Mouse (Mus musculus) cerebellum, adult 9-10 months (tissue): ENCODE measurements around the gene Kcnj12.

Experiments used
- DNase-seq: peaks from one replicate; pipeline ENCODE4 v3.0.0; 2022

The Kcnj12 gene

DNA sequence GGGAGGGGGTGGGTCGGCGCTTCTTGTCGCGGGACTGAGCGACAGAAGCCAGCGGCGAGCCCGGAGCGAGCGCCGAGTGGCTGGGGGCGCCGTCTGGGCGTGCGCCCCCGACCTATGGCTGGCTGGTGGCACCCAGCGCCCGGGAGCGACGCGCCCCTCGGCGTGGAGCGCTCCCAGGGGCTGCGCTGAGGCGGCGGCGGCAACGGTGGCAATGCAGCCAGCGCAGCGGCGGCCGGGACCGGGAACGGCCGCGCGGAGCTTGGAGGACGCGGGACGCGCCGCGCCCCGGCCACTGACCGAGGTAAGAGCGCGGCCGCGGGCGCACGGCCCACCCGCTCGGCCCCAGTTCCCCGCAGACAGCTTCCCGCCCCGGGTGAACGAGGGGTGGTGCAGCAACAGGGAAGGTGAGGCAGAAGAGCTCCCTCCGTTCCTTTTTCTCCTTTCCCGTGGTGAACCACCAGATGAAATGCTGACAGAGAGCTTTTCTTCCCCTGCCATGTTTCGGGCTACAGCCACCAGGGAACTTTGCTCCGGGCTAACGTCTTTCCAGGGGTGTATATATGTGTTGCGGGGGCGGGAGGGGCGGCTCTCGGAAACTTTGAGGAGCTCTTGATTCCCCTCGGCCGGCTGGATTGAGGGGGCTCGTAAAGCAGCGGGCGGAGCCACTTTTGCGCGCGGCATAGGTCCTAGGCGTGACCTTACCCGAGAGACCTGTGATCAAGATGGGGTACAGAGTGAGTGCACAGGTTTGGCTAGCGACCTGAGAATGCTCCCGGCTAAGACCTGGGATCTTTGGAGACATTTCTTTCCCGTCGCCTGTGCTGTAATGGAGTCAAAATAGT is at the start of gene Kcnj12:
Gene Kcnj12, plus strand, starts transcription at position 15 of the 842 bp plus-strand sequence.
- DNase-seq, result peak; percentile 72

DNA sequence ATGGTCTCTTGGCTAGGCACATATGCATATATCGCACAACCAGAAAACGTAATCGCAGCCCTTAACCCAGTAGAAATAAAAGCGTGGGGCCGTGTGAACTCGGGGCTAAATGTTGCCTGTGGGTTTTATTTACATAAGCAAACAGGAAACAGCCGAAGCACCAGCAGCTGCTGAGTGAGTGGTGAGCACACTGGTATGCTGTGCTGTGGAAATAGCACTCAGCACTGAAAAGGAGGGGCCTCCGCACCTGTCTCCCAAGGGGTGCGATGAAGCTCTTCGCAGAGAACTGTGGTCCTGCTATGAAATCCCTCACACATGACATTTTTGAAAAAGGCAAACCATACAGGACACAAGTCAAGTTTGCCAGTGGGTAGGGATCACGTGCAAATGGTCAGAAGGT is 47.3 kb upstream of the Kcnj12 start:
- DNase-seq, result no peak

DNA sequence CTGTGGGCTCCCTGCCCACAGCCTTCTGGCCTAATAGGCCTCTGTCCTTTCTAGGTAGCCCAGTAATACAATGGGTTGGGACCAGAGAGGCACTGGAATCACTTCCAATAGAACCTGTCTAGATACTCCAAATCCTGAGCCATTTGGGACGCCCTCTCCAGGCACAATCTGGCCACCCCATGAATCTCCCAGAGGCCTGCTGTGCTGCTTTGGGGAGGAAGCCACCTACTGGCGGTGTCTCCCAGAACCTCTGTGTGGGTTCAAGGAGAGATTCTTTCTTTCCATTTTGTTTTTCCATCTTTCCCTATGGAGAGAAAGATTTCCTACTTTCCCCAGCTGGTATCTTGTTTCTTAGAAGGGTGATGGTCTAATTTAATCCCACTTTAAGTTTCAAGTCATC is 46.1 kb upstream of the Kcnj12 start:
- DNase-seq, result no peak

DNA sequence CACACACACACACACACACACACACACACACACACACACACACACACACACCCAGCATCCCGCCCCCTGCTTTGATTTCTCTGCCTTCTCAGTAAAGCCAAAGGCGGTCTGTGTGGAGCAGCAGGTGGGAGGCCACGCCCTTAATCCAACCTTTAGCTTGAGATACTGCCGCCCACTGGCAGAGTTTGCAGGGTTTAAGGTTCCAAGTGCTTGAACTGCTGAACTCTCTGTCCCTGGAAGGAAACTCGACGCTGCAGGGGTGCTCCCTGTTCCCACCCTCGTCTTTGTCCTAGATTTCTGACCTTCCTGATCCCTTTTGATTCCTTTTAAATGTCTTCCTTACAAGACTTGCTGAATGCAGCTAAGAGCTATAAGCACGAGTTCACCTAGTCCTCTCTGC is 45.6 kb upstream of the Kcnj12 start:
- no peak for DNase-seq

DNA sequence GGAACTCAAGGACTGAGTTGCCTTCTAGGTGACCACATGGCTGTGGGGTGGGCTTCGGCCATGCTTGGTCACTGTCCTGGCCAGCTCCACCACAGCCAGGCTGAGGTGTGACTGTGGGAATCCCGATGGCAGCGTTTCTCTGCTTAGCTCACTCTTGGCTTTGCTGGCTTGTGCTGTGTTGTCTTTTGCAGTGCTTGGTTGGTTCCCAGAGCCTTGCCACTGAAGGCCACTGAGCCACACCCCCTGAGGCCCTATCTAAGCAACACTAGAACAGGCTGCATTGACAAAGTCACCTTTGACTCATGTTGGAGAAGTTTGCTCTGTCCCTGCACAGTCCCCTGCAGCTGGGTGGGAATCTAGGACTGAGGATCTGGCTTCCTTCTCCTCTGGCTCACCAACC is 45.2 kb upstream of the Kcnj12 start:
- DNase-seq, result no peak

DNA sequence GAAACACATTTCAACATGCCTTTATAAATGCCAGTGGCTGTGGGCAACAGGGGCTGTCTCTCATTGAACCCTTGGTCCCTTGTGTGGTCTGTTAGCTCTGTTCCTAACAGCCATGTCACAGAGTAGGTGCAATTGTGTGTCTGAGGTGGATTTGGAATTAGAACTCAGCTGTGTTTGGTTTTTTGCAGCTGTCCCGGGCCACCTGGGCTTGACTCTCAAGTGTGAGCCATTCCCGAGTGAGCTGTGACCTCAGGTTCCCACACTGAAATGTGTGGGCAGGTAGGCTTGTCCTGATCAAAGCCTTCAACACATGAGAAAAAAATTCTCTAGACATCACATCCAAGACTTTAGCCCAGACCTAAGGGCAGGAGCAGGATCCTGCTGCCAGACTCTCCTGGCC is 43.7 kb upstream of the Kcnj12 start:
- no peak for DNase-seq

DNA sequence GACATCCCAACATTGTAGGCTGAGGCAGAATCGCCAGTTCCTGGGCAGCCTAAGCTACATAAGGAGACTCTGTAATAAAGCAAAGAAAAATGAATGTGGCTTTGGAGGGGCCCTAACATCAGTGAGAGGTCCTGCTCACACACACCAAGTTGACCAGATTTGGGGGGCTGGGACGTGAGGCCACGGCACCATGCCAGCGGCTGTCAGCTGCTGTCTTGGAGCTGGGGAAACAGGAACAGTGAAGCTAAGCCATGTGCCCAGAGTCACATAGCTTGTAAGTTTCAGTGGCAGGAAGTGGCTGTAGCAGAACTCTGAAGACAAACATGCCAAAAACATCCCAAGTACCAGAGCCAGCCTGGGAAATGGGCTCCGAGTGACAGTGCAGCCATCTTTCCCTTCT is 42.6 kb upstream of the Kcnj12 start:
- no peak for DNase-seq

DNA sequence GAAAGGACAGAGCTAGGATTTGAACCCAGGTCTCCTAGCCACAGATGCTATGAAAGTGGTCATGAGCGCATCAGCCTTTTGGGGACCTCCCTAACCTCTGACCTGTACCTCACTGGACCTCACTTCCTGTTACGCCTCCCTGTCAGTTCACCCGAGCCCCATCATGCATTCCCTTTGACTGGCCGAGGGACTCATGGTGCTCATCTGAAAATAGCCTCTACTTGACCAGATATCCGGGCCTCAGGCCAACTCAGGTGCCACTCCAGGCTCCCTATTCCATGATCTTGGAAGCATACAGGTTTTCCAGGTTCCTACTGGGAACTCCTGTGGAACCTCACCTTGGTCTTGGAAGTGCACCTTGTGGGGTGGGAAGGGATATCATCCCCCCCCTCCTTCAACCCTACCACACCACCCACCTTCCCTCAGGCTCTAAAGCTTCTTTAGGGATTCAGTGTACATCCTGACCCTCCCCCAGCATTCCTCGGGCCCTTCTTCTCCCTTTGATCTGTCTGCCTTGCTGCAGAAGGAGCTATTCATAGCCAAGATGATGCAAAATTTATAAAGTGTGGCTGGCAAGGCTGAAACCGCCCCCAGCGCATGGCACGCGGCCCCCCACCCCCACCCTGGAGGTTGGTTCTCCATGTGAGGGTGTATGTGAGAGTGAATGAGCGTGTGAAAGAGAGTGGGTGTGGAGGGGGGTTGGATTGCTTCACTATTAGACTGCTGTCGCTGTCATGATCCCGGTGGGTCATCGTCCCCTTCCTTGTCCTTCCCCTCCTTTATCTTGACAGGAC is 40.5 kb upstream of the Kcnj12 start:
- peak; percentile 34 for DNase-seq

DNA sequence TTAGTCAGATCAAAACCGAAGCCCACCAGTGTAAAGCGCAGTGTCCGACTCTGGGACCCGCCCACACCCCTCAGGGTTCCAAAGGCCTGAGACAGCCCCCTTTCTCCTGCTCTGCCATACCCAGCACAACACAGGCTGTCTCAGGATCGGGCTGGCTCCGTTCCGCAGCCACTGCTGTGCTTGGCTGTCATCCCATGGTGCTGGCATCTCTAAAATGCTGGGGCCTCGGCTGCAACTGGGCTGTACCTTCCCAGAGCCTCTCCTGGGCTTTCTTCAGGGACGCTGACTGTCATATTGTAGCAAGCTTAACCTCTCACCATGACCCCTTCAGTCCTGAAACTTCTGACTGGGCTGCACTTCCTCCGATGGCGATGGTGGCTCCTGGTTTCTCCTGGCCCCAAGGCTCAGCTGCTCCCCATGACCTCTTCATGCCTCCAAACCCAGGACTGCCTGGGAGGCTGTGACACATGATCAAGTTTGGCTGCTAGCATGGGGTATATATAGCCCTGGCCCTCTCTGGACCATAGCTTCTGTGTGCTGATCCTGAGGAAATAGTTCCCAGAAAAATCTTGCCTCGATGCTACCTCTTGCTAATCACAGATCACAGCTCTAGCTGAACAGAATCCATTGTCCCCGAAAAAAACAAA is 37.3 kb upstream of the Kcnj12 start:
- DNase-seq, result peak; percentile 94

DNA sequence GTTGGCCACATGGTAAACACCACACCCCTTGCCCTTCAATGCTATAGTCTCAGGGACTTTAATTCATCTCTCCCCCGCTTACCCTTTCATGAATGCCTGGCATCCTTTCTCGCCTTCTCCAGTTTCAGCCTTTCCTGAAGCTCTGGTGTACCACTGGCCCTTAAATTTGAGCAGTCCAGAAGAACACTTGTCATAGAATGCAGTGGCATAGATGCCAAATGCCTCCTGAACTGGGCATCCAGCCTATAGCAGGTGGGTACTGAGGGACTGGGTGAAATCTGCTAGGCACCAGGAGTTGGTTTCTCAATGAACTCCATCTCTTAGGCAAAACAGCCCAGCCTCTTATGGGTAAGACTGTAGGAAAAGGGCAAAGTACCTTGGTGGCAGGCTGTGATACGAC is 31.9 kb upstream of the Kcnj12 start:
- DNase-seq, result no peak

DNA sequence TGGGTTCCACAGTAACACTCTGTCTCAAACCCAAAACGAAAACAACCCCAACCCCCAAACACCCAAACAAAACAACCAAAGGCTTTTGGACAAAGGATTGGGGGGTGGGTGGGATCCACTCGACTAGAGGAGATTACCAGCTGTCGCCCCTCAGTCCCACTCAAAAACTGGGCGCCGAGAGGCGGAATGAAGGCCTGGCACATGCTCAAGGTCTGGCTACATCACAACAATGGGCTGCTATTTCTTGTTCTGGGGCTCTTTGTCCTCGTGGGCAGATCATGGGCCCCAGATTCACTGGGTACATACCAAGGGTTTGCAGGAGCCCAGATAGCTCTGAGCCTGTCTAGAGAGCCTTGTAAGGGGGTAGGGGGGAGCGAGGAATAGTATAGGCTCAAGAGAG is 19.6 kb upstream of the Kcnj12 start:
- DNase-seq, result no peak

DNA sequence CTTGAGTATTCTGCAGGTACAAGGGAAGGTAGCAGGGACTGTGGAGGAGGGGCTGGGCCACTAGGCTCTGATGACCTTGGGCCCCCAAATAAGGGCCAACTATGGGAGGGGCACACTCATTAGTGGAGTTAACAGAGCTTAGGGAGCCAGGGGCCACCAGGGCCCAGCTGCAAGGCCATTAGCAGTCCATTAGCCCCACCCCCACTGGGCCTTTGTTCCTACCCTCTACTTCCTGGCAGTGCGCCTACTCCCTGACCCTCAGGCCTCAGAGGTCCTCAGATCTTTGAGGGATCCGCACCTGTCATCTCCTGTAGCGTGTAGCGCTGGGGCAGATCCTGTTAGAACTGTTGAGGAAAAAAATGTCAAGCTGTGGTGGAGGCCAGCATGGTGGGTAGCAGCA is 18.3 kb upstream of the Kcnj12 start:
- DNase-seq, result no peak

DNA sequence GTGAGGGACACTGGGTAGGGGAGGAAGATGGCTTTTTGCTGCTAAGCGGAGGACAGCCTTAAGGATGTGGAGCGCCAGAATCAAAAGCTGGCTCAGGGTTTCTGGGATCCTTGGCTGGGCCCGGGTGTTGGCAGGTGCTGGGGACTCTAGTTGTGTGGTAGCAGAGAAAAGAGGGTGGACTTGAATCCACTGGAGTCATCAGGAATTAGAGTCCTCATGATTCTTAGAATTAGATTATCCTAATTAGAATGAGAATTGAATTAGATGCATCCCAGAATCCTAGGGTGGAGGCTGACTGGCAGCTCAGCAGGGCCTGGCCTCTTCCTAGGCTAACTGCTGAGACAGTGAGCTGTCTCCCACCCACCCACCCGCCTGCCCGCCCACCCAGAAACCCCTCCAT is 17.6 kb upstream of the Kcnj12 start:
- no peak for DNase-seq

DNA sequence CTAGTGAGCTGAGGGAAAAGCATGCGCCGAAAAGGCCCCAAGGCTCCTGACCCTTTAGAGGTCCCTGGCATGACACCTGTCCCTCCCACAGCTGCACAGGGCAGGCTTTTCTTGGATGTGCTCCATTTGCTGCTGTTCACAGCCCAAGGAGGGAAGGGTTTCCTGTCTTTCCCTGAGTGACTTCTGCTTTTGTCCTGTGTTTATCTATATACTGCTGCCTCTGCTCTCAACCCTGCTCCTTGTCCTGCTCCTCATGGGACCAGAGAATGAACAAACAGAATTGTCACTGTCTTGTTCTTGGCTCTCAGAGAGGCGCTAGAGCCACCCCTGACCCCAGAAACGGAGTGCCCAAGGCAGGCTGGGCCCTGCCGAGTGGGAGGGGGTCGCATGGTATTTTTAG is 17.0 kb upstream of the Kcnj12 start:
- DNase-seq, result no peak

DNA sequence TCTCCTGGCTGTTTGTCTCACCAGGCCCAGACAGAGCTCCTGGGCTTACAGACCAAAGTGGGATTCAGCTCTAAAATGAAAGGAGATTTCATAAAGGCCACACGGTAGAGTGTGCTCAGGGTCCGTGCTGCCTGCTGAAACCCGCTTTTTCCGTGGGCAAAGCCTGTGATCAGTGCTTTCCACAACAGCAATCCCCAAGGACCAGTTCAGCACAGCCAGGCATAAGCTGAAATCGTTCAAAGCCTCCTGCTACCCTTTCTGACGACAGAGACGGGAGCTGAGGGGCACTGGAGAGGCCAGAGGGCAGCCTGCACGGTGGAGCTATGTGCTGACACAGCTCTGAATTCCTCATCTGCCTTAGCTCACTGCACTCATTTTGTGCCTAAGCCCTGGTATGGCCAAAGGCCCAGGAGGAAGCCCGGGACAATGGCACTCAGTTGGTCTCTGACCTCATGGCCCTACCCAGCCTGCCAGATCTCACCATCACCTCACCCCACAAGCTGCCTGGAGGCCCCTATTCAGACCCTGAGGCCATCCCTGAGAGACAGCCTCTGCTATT is 10.5 kb upstream of the Kcnj12 start:
- DNase-seq, result no peak

DNA sequence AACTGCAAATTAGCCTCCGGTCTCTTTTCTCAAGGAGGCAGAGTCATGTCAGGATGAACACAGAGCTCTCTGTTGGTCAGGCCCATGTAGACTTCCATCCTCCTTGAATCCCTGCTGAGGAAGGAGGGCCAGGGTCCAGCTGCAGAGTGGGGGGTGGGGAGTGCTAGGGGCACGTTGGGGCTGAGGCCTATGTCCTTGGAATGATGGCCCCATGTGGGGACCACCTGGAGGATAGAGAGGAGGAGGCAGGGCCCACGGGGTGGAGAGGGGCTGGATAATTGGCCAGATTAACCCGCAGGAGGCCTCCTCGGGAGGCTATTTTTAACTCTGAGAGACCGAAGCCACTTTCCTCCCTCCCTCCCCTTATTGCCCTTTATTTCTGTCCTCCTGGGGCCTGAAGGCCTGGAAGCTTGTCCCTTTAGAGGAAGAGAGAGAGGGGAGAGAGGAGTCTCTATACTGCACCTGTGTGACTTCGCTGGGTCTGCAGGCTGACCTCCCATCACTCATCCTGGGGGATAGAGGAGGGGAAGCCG is 5.4 kb upstream of the Kcnj12 start:
- no peak for DNase-seq

DNA sequence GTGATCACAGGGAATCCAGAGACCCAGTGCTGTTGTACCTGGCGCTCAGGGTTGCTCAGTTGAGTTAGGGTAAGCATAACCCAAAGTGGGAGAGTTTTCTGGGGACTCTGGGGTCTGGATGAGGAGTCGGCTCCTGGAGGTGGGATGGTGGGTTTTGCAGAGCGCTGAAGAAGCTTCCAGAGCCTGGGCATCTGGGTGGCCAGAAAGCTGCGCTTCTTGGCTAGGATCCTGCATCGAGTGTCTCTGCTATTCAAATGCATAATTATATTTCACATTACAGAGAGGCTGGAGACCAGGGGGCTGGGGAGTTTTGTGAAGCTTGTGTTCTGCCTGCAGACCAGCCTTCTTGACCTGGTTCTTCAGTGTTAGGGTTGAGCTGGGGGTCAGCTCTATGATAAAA is 1.2 kb upstream of the Kcnj12 start:
- peak; percentile 58 for DNase-seq

DNA sequence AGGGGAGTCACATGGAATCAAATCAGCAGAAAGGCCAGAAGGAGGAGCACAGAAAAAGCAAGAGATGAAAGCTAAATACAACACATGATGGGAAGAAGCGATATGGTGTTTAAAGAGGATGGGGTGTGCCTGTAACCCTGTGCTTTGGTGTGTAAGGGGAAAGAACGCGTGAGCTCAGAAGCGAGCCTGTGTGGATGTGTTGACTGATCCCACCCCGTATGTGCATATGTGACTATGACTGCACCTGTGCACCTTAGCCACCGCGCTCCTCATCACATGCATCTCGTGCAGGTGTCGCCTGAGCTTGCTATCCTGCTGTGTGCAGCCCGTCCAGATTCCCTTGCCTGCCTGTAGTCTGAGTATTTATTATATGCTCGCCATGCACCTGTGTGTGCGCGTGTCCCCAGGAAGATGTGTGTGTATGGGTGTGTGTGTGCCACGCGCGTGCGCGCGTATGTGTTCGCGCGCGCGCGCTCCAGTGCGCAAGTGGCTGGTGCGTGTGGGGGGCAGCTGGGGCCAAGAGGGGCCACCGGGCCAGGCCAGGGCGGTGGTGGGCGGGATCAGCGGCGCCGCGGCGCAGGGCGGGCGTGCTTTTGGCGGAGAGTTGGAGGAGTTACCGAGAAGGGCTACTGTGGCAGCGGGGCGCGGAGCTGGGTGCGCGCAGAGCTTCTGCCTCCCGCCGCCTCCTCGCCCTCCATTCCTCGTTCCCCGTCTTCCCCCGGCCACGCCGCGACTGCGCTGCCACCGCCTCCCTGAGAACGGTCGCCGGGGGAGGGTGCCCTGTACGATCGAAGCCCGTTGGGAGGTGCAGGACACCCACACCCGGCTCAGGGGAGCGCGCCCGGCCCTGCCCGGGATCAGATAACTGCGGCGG is 451 bp upstream of the Kcnj12 start:
- DNase-seq, result peak; percentile 87

DNA sequence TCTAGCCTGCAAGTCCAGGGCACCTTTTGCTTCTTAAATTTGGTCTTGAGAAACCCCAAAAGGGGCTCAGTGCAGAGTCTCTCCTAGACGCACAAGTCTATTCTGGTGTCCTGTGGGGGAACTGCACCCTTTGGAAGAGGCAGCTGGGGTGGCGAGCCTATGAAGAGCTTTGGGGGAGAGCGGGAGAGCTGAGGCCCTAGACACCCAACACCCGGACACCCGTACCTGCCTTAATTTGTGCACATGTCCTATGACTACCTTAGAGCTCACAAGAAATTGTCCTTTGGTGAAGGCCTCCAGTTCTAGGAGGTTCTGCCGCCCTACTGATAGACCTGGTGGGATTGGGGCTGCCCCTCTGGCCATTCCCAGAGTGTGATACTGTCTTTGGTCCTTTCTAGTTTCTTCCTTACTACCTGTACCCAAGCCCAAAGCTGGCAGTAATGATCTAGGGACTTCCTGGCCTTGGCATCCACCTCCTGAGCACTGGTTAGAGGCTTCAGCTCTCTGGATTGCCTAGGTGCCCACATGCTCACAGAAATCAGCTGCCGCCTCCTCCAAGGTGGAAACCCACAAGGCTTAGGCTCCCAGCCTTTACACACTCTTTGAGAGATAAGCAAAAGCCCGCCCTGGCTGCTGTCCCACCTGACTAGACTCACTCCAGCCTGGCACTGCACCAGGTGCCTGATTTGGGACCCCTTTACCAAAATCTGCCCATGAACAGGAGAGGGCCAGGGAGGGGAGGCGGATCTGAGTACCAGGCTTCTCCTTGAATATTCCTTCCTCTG is 1.2 kb downstream of the Kcnj12 start:
- peak; percentile 78 for DNase-seq

DNA sequence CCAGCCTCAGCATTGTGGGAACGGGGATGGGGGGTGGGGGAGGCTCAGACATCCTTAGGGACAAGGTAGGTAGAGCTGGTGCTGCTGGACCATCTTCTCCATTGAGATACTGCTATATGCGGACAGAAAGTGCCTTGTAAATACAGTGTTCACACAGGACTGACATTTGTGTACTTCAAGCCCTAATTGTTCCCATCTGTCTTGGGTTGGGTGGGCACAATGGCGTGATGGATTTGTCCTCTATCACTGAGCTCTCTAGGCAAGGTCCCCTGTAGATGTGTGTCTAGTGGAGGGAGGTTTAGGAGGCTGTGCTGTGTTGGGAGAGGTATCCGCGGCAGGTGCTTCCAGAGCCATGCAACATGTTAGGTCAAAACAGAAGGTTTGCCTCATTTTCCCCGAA is 2.0 kb downstream of the Kcnj12 start:
- peak; percentile 63 for DNase-seq

DNA sequence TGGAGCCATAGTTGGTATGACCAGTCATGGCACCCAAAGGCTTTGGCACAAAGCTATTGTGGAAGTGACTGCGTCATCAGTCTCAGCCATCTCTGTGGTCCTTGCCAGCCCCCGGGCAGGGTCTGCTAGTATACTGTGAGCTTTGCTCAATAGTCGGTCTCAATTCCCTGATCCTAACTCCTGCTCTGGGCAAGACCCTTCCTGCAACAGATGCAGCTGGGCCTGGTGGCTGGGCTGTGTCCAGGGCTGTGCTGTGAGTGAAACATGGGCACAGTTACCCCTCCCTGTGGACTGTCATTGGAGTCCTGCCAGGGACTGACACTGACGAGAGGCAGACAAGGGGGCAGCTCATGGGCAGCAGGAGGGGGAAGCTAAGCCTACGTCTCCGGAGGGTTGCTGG is 2.6 kb downstream of the Kcnj12 start:
- peak; percentile 87 for DNase-seq
